Mouse (Mus musculus): ENCODE results near the gene Pebp1.

DNA sequence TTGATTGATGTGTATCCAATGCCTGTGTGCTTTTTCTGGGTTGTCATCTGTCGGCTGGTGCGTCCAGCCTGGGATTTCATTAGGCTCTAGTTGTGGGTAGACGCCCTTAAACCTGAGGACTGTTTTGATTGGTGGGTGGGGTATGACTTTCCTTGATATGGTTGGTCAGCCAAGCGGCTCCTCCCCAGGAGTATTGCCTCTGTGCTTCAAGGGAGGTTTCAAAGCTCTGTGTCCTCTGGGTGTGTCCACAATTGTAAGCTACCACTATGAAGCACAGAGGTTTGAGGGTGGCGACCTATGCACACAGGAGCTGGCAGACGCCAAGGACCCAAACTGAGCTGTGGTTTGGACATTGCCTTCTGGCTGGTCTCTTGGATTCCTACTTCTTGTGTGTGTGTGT lies 5.1 kb upstream of the Pebp1 start:
- TF ChIP-seq CTCF (IDR thresholded peaks at IDR 0.05; ENCODE audit: borderline replicate concordance, extremely low read depth, insufficient read depth, insufficient read length): no peak
- no peak for TF ChIP-seq POLR2A (IDR thresholded peaks at IDR 0.05; ENCODE audit: borderline replicate concordance, extremely low read depth, insufficient read depth, insufficient read length, poor library complexity, severe bottlenecking)

All from brain, embryonic 14.5 days (tissue).